9 mouse cellular contexts compared by ENCODE assay signal in genomic region chr17:25363726-25364125, GRCm38 (mm10). TPM values are rescaled to one million over a fixed set of nuclear protein-coding genes. Genes with fewer than 3 reads are reported as not detected.
DNase-seq lines count a peak whose midpoint lies in the region; ATAC-seq lines count a peak whose summit lies in the region.
"Had no signal": no experiment of that assay in that cellular context is flagged by ENCODE, and none has a peak within 500 bp of the region (broad histone marks: within the 10 kb centered on the region; RNA-seq: fewer than 3 reads in every experiment).

No protein-coding gene starts in this region.

- DNase-seq in gastrocnemius, postnatal 10 days: peak; percentile 49
- no peak for DNase-seq in gastrocnemius, postnatal 4 days (ENCODE audit: low spot score in 2 of 2)
- peak; percentile 16 for DNase-seq in ovary, postnatal 14 days (ENCODE audit: low spot score)
- no peak for DNase-seq in ovary, adult 18-20 months (ENCODE audit: low spot score)
- peak; percentile 79 for DNase-seq in adrenal gland, postnatal 10 days
- peak; percentile 50 for DNase-seq in embryonic facial prominence, embryonic 11.5 days (ENCODE audit: low spot score)
- DNase-seq in lung, postnatal 25 days (ENCODE audit: low spot score): peak; percentile 2

- H3K4me1 ChIP-seq in embryonic facial prominence, embryonic 11.5 days (ENCODE audit: control insufficient read depth, insufficient read depth, low read length): no peaks in the 10 kb centered on the region

- no peak for ATAC-seq in embryonic facial prominence, embryonic 11.5 days (replicated peaks; ENCODE audit: insufficient number of reproducible peaks, low FRiP score, low TSS enrichment, low read depth)
- ATAC-seq in megakaryocyte, adult 5-6 weeks (ENCODE audit: poor library complexity, severe bottlenecking): no peak

- no peak overlapping the region for H3K4me2 ChIP-seq in embryonic facial prominence, embryonic 11.5 days (ENCODE audit: low read depth, low read length)

- no peaks in the 10 kb centered on the region for H3K36me3 ChIP-seq in embryonic facial prominence, embryonic 11.5 days (replicated peaks; ENCODE audit: control insufficient read depth, insufficient read depth, low read depth, low read length)

- H3K27me3 ChIP-seq in embryonic facial prominence, embryonic 11.5 days (ENCODE audit: control insufficient read depth, insufficient read depth, low read length): no peaks in the 10 kb centered on the region

- H3K4me3 ChIP-seq in embryonic facial prominence, embryonic 11.5 days (ENCODE audit: low read depth, low read length): no peak overlapping the region

- H3K27ac ChIP-seq in embryonic facial prominence, embryonic 11.5 days (replicated peaks; ENCODE audit: low read depth, low read length): no peak overlapping the region

- 4% methylated on average over 1 of the region's 1 CpGs for WGBS in embryonic facial prominence, embryonic 11.5 days

- H3K9ac ChIP-seq in embryonic facial prominence, embryonic 11.5 days (replicated peaks; ENCODE audit: low read length): no peak overlapping the region

- no peaks in the 10 kb centered on the region for H3K9me3 ChIP-seq in embryonic facial prominence, embryonic 11.5 days (replicated peaks; ENCODE audit: control insufficient read depth, low read length)

RNA-seq across cellular contexts. Expression of gene Tpsb2, which starts 2.4 kb away (rescaled TPM):
- total RNA-seq in gastrocnemius, postnatal 10 days (2021): 10 to 100 TPM; 21.3 to 26.2 TPM
- 100 to 1,000 TPM in 1 of 2 experiments, 10 to 100 TPM in 1; 86.0 to 110 TPM for total RNA-seq in gastrocnemius, postnatal 4 days (2021)
- 10 to 100 TPM in 1 of 2 experiments, 1 to 10 TPM in 1; 9.8 to 11.1 TPM for total RNA-seq in adrenal gland, postnatal 10 days (2021)
- polyA plus RNA-seq in embryonic facial prominence, embryonic 11.5 days (2014; fragmentation: Nextera tagmentation; extraction: Ambion mirVana): not detected in 2 replicates
- not detected in 2 replicates for total RNA-seq in megakaryocyte, adult 5-6 weeks (2015)
- total RNA-seq in megakaryocyte, adult 5-6 weeks (2017): not detected in 2 replicates
- total RNA-seq: left cerebral cortex, postnatal 25 days had no signal

RNA-seq across cellular contexts. Expression of gene Tpsg1, which starts 5.3 kb away (rescaled TPM):
- not detected for total RNA-seq in gastrocnemius, postnatal 10 days (2021)
- under 1 TPM; 0.54 to 0.60 TPM for total RNA-seq in gastrocnemius, postnatal 4 days (2021)
- not detected for total RNA-seq in adrenal gland, postnatal 10 days (2021)
- 0.32 and 1.2 TPM in 2 replicates for polyA plus RNA-seq in embryonic facial prominence, embryonic 11.5 days (2014; fragmentation: Nextera tagmentation; extraction: Ambion mirVana)
- total RNA-seq in megakaryocyte, adult 5-6 weeks (2015): not detected in 2 replicates
- total RNA-seq in megakaryocyte, adult 5-6 weeks (2017): not detected in 2 replicates
- total RNA-seq: left cerebral cortex, postnatal 25 days had no signal

RNA-seq across cellular contexts. Expression of gene Tpsab1, which starts 18.4 kb away (rescaled TPM):
- 1 to 10 TPM; 7.2 to 8.4 TPM for total RNA-seq in gastrocnemius, postnatal 10 days (2021)
- 10 to 100 TPM; 34.5 to 40.2 TPM for total RNA-seq in gastrocnemius, postnatal 4 days (2021)
- total RNA-seq in adrenal gland, postnatal 10 days (2021): 1 to 10 TPM; 3.5 to 4.0 TPM
- not detected in 2 replicates for polyA plus RNA-seq in embryonic facial prominence, embryonic 11.5 days (2014; fragmentation: Nextera tagmentation; extraction: Ambion mirVana)
- total RNA-seq in megakaryocyte, adult 5-6 weeks (2015): not detected in 2 replicates
- total RNA-seq in megakaryocyte, adult 5-6 weeks (2017): not detected in 2 replicates
- total RNA-seq: left cerebral cortex, postnatal 25 days had no signal

RNA-seq across cellular contexts. Expression of gene Prss29, which starts 45.3 kb away (rescaled TPM):
- not detected for total RNA-seq in gastrocnemius, postnatal 10 days (2021)
- not detected for total RNA-seq in gastrocnemius, postnatal 4 days (2021)
- total RNA-seq in adrenal gland, postnatal 10 days (2021): not detected
- not detected in 2 replicates for polyA plus RNA-seq in embryonic facial prominence, embryonic 11.5 days (2014; fragmentation: Nextera tagmentation; extraction: Ambion mirVana)
- not detected in 2 replicates for total RNA-seq in megakaryocyte, adult 5-6 weeks (2015)
- not detected in 2 replicates for total RNA-seq in megakaryocyte, adult 5-6 weeks (2017)
- total RNA-seq: left cerebral cortex, postnatal 25 days had no signal

RNA-seq across cellular contexts. Expression of gene Prss28, which starts 55.3 kb away (rescaled TPM):
- total RNA-seq in gastrocnemius, postnatal 10 days (2021): not detected
- total RNA-seq in gastrocnemius, postnatal 4 days (2021): not detected
- total RNA-seq in adrenal gland, postnatal 10 days (2021): not detected
- polyA plus RNA-seq in embryonic facial prominence, embryonic 11.5 days (2014; fragmentation: Nextera tagmentation; extraction: Ambion mirVana): not detected in 2 replicates
- 0.18 and 1.8 TPM in 2 replicates for total RNA-seq in megakaryocyte, adult 5-6 weeks (2015)
- total RNA-seq in megakaryocyte, adult 5-6 weeks (2017): 1.3 and 2.0 TPM in 2 replicates
- total RNA-seq: left cerebral cortex, postnatal 25 days had no signal

Comparison
In these comparisons a context has a peak if more than half of its experiments do, and no peak if none do; other contexts are left out.
1. DNase-seq: peak in gastrocnemius, postnatal 10 days (single experiment), ovary, postnatal 14 days (single experiment), adrenal gland, postnatal 10 days (single experiment), embryonic facial prominence, embryonic 11.5 days (single experiment) and lung, postnatal 25 days (single experiment); none in gastrocnemius, postnatal 4 days (0 of 2) and ovary, adult 18-20 months (single experiment).
2. RNA of gene Tpsb2, which starts 2.4 kb away (total RNA-seq): 86.0 to 110 TPM in gastrocnemius, postnatal 4 days, 21.3 to 26.2 TPM in gastrocnemius, postnatal 10 days and 9.8 to 11.1 TPM in adrenal gland, postnatal 10 days; not detected in megakaryocyte, adult 5-6 weeks; every median in the first group is over 10 times any median in the second.
3. RNA of gene Tpsab1, which starts 18.4 kb away (total RNA-seq): 34.5 to 40.2 TPM in gastrocnemius, postnatal 4 days, 7.2 to 8.4 TPM in gastrocnemius, postnatal 10 days and 3.5 to 4.0 TPM in adrenal gland, postnatal 10 days; not detected in megakaryocyte, adult 5-6 weeks; every median in the first group is over 4 times any median in the second.